Mouse (Mus musculus) C2C12 (cell line): ENCODE results near the gene Amer1.

Source experiments
- CEBPB ChIP-seq: IDR thresholded peaks from one replicate; pipeline ENCODE4 v1.6.1; 2011; ENCODE audit warnings: low read depth, mild to moderate bottlenecking, control low read depth, moderate library complexity
- CTCF ChIP-seq: IDR thresholded peaks from one replicate; pipeline ENCODE4 v1.5.1; 2011; ENCODE audit not compliant: control insufficient read depth, insufficient read depth, insufficient read length
- MYOD1 ChIP-seq: IDR thresholded peaks from one replicate; pipeline ENCODE4 v1.6.1; 2011; ENCODE audit warnings: low read depth; ENCODE audit not compliant: control insufficient read depth, insufficient read length
- USF1 ChIP-seq: IDR thresholded peaks from one replicate; pipeline ENCODE4 v1.6.1; 2011; ENCODE audit warnings: low read depth, mild to moderate bottlenecking, control low read depth, moderate library complexity

DNA sequence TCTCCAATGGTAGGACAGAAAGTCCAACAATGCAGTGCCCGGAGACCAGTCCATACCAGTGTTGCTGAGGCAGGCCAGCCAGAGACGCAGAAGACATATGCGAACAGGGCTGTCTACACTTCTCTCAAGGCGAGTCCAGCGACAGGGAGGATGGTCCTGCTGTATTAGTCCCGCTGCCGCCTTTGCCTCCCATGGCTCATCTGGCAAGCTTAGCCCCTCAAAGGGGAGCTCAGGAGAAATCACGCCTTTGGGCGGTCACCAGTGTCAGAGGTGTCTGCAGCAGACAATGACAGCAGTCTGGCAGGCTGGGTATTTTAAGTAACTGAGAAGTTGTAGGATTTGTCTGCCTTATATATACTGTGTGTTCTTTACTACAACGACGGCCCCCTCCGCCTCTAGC is 1.3 kb downstream of the Amer1 start:
- TF ChIP-seq CTCF (no peak), USF1 (no peak), MYOD1 (no peak), CEBPB (no peak)
